Mouse (Mus musculus) midbrain, embryonic 14.5 days (tissue): Measurements from ENCODE around the gene Ferd3l. TPM values are rescaled to one million over a fixed set of nuclear protein-coding genes. Genes with fewer than 3 reads are reported as not detected.

Source experiments
- ATAC-seq: fragments of 200-750 bp; cut with Nextera tagmentation; 2 replicates; pipeline ENCODE4 v1.8.0; 2017; ENCODE audit warnings: moderate number of reproducible peaks, moderate library complexity; ENCODE audit not compliant: low FRiP score, low TSS enrichment
- DNase-seq: peaks from one replicate; pipeline ENCODE4 v3.0.0-alpha.2; 2015
- H3K27ac ChIP-seq: fragments of 300-500 bp; sonication (generic); replicated peaks from 2 replicates; pipeline ENCODE4 v1.5.1; 2014; ENCODE audit warnings: mild to moderate bottlenecking, low read depth, low read length, moderate library complexity
- H3K27me3 ChIP-seq: fragments of 300-500 bp; sonication (generic); 2 replicates; pipeline ENCODE4 v1.6.1; 2014; ENCODE audit warnings: low read length, control low read depth, mixed read lengths; ENCODE audit not compliant: control insufficient read depth, insufficient read depth
- H3K36me3 ChIP-seq: fragments of 300-500 bp; sonication (generic); 2 replicates; pipeline ENCODE4 v1.6.1; 2014; ENCODE audit warnings: low read length, control low read depth; ENCODE audit not compliant: control insufficient read depth, insufficient read depth
- H3K4me1 ChIP-seq: fragments of 300-500 bp; sonication (generic); 2 replicates; pipeline ENCODE4 v1.6.1; 2014; ENCODE audit warnings: mild to moderate bottlenecking, antibody characterized with exemption, low read length, control low read depth; ENCODE audit not compliant: control insufficient read depth, insufficient read depth
- H3K4me2 ChIP-seq: fragments of 300-500 bp; sonication (generic); 2 replicates; pipeline ENCODE4 v1.6.1; 2014; ENCODE audit warnings: mild to moderate bottlenecking, low read length, moderate library complexity
- H3K4me3 ChIP-seq: fragments of 300-500 bp; sonication (generic); replicated peaks from 2 replicates; pipeline ENCODE4 v1.5.1; 2014; ENCODE audit warnings: low read depth, low read length
- H3K9ac ChIP-seq: fragments of 300-500 bp; sonication (generic); replicated peaks from 2 replicates; pipeline ENCODE4 v1.6.1; 2014; ENCODE audit warnings: mild to moderate bottlenecking, low read length, moderate library complexity
- H3K9me3 ChIP-seq: fragments of 300-500 bp; sonication (generic); 2 replicates; pipeline ENCODE4 v1.6.1; 2016; ENCODE audit warnings: low read length, control low read depth, mixed read lengths; ENCODE audit not compliant: control insufficient read depth
- WGBS: fragments of 180-500 bp; shearing (Covaris S2); extraction: QIAGEN DNeasy Blood & Tissue Kit; methylation state at CpG from one replicate; pipeline ENCODE4 v1.1.7; 2014; 5-methylcytosine and 5-hydroxymethylcytosine counted together
- polyA plus RNA-seq: library from polyadenylated mRNA; unstranded; fragments of >200 nt; fragmentation: Nextera tagmentation; extraction: Ambion mirVana; gene quantifications from 2 replicates; pipeline ENCODE4 v1.2.1, GENCODE M21; 2014

Gene Ferd3l
- 0.41 and 1.7 TPM in 2 replicates for polyA plus RNA-seq

DNA sequence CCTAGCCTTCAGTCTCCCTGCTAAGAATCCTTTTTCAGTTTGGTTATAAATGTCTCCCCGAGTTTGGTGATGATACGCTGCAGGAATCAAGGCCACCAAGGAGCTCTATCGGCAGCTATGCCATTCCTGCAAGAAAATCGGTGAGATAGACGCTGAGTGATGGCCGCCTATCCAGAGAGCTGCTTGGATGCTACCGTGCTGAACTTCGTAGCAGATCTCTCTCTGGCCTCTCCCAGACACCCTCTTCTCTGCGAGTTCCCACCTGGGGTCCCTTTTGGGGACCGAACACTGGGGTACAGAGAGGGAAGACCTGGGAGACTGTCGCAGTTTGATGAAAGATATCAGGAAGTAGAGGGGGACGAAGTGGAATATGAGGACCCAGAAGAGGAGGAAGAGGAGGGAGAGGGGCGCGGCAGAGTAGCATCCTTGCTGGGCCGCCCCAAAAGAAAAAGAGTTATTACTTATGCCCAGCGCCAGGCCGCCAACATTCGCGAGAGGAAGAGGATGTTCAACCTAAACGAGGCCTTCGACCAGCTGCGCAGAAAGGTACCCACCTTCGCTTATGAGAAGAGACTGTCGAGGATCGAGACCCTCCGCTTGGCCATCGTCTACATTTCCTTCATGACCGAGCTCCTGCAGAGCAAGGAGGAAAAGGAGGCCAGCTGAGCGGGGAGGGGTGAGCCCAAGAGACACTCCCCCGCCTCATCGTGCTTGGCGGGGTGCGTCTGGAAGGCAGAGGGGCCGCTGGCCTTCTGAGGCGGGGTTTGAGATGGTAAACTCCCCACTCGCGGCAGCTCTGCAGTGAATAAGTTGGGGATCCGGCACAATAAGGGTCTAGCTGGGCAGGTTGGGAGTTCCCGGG, at the start of gene Ferd3l:
Gene Ferd3l, plus strand, starts transcription at position 95 of the 862 bp plus-strand sequence.
- H3K27me3 ChIP-seq, result peaks cover 16% of the 10 kb centered on the region
- H3K4me2 ChIP-seq, result peak within 1 kb of the TSS; percentile 55
- H3K27ac ChIP-seq, result no peak within 1 kb of the TSS
- H3K4me1 ChIP-seq, result peaks cover 15% of the 10 kb centered on the region
- no peak within 1 kb of the TSS; the same call in 1 of the 2 replicates for H3K9ac ChIP-seq
- peak within 1 kb of the TSS; percentile 32 for H3K4me3 ChIP-seq
- H3K9me3 ChIP-seq, result no peaks in the 10 kb centered on the region
- H3K36me3 ChIP-seq, result no peaks in the 10 kb centered on the region
- ATAC-seq (0 out of 2 replicates have a peak, but pooled peaks have one; percentile 46), DNase-seq (peak; percentile 53)
- 2% methylated on average over 39 of the region's 39 CpGs for WGBS

DNA sequence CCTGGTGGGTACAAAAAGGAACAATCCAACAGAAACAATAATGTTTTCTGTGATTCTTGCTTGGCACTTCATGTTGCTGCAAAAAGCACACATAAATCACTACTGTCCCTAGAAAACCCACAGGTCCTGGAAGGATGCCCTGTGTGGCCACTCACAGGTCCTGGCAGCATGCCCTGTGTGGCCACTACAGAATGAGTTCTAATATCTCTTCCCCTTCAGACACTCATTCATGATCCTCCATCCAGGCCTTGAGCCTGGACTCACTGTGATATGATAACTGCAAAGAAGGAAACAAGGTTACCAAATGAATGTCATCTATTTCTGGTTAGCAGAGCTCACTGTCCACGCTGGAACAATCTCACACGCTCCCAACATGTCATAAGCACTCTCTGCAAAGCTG, 34.3 kb upstream of the Ferd3l start:
- Histone ChIP-seq H3K9me3 (no peaks in the 10 kb centered on the region), H3K4me2 (no peak overlapping the region), H3K36me3 (no peaks in the 10 kb centered on the region), H3K4me1 (no peaks in the 10 kb centered on the region), H3K27me3 (no peaks in the 10 kb centered on the region), H3K4me3 (no peak overlapping the region), H3K27ac (no peak overlapping the region), H3K9ac (no peak overlapping the region)
- DNase-seq, result peak; percentile 2
- 83% methylated on average over 2 of the region's 2 CpGs for WGBS
- ATAC-seq, result no peak

DNA sequence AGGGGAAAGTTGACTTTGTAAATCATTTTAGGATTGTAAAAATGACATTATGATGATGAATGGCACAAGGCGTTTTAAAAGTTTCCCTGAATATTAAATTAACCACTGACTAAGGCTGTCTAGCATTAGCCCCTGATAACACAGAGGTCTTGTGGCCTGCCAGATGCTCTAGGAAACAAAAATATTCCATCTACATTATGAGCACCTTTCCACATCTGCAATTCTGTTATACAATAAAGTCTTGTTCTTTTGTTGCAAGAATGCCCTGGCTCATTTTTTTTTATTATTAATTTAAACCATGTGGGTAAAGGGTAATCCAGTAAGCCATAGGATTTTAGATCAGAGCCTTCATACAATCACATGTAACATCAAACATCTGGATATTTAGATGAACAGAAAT, 33.6 kb upstream of the Ferd3l start:
- Histone ChIP-seq H3K27ac (no peak overlapping the region), H3K9ac (no peak overlapping the region), H3K4me3 (no peak overlapping the region), H3K27me3 (no peaks in the 10 kb centered on the region), H3K4me2 (no peak overlapping the region), H3K36me3 (no peaks in the 10 kb centered on the region), H3K4me1 (no peaks in the 10 kb centered on the region), H3K9me3 (no peaks in the 10 kb centered on the region)
- DNase-seq, result no peak
- WGBS, result 91% methylated on average over 1 of the region's 1 CpGs
- no peak for ATAC-seq

DNA sequence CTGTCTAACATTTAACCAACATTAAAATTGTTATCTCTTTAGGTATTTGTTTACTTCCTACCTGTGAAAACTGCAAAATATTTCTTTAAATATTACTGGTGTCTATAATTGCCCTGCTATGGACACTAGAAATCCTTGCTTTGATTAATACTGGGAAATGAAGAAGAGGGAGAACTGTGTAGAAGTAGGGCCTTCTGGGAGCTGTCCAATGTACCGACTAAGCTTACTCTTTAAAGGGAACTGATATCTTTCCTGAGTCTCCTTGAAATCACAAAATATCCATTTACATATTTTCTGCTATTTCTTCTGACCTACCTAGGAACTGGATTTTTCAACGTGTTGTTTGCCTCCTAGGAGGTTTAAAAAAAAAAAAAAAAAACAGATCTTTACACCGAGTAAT, 1.5 kb upstream of the Ferd3l start:
- H3K4me2 ChIP-seq, result no peak overlapping the region
- H3K9ac ChIP-seq, result no peak overlapping the region
- H3K36me3 ChIP-seq, result no peaks in the 10 kb centered on the region
- peaks cover 15% of the 10 kb centered on the region for H3K4me1 ChIP-seq
- no peak overlapping the region for H3K27ac ChIP-seq
- H3K27me3 ChIP-seq, result peaks cover 16% of the 10 kb centered on the region
- H3K4me3 ChIP-seq, result no peak overlapping the region
- no peak for ATAC-seq
- 12% methylated on average over 3 of the region's 3 CpGs for WGBS
- no peaks in the 10 kb centered on the region for H3K9me3 ChIP-seq
- peak; percentile 10 for DNase-seq

DNA sequence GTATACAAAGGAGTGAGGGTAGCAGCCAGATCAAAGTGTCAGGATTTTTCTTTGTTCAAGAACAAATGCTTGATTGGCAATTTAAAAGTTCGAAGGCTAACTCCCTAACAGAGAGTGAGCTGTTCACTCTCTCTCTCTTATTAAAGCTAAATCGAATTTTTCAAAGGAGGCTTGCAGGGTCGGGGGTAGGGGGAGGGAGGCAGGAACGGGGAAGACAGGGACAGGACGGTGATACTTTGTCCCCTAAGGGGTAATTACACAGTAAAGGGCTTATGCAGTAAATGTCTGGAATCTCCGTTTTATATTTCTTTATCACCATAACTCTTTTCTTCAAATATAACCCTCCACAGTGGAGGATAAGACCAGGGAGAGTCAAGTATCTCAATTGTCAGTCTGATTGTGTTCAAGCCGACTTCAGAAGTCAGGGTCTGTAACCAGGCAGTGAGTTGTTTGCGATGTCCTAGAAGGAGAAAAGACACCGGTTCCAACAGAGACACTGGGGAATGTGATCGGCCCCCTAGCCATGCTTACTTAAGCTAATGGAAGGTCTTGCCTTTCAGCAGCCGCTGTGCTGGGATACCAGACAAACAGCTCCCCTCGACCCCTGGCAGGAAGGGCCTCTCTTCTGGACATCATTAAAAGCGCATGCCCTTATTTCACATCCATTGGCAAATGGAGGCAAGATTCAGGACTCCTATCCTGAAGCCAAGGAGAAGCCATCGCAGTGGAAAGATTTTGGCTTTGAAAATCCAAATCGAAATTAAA, 709 bp upstream of the Ferd3l start:
- H3K27ac ChIP-seq, result no peak overlapping the region
- peak overlapping the region; percentile 32 for H3K4me3 ChIP-seq
- peaks cover 15% of the 10 kb centered on the region for H3K4me1 ChIP-seq
- peak overlapping the region; percentile 55 for H3K4me2 ChIP-seq
- H3K27me3 ChIP-seq, result peaks cover 16% of the 10 kb centered on the region
- no peak overlapping the region for H3K9ac ChIP-seq
- DNase-seq, result peak; percentile 47
- H3K36me3 ChIP-seq, result no peaks in the 10 kb centered on the region
- 1% methylated on average over 15 of the region's 15 CpGs for WGBS
- no peaks in the 10 kb centered on the region for H3K9me3 ChIP-seq
- no peak for ATAC-seq

DNA sequence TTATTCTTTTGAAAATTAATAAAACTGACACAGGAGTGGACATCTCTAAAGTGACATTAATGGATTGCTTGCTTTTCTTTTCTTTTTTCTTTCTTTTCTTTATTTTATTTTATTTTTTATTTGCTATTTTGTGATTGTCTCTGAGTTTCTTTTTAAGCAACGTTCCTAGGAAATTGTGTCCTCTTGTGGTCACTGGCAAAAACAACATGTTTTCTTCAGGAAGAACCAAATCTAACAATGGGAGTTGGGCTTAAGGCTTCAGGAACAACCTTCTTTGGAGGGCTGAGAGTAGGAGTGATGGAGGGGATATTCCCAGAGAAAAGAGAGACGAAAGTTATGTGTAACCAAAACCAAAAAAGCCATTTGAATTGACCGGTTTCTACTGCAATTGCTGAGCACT, 24.6 kb downstream of the Ferd3l start:
- Histone ChIP-seq H3K4me1 (no peaks in the 10 kb centered on the region), H3K27ac (no peak overlapping the region), H3K36me3 (no peaks in the 10 kb centered on the region), H3K9me3 (no peaks in the 10 kb centered on the region), H3K9ac (no peak overlapping the region), H3K27me3 (peaks cover 48% of the 10 kb centered on the region), H3K4me2 (no peak overlapping the region), H3K4me3 (no peak overlapping the region)
- ATAC-seq, result no peak
- 4% methylated on average over 3 of the region's 3 CpGs for WGBS
- DNase-seq, result peak; percentile 56

DNA sequence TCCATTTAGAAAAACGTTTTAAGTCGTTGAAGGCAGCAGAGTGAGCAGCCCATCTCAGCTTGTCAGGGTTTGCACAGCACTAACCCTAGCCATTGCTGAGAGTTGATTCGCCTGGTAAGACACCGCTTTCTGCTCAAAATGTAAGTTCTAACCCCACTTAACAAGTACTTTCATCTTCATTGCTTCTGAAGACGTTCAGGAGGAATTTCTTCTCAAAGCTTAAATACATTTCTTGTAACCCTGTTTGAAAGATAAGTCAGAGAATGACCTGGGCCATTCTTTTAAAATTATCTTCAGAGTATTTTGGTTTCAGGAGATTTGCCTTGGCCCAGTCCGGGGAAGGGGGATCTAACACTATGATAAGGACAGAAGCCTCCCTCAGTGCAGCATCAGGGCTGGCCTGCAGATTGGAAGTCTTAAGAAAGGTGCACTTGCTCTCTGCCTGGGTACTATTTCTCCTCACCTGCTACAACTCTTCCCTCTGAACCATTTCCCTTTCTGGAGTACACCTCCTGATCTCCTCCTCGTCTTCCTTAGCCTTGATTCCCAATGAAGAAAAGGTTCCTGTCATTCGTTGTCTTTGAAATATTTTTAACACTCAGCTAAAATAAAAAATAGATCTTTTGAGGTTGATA, 26.8 kb downstream of the Ferd3l start:
- no peak overlapping the region for H3K4me2 ChIP-seq
- peak; percentile 47 for DNase-seq
- no peak for ATAC-seq
- 0 out of 2 replicates have a peak, but pooled peaks cover 4% of the 10 kb centered on the region for H3K4me1 ChIP-seq
- no peak overlapping the region for H3K4me3 ChIP-seq
- H3K36me3 ChIP-seq, result no peaks in the 10 kb centered on the region
- H3K9ac ChIP-seq, result no peak overlapping the region
- no peaks in the 10 kb centered on the region for H3K9me3 ChIP-seq
- H3K27me3 ChIP-seq, result peaks cover 63% of the 10 kb centered on the region
- WGBS, result 7% methylated on average over 8 of the region's 8 CpGs
- H3K27ac ChIP-seq, result no peak overlapping the region

DNA sequence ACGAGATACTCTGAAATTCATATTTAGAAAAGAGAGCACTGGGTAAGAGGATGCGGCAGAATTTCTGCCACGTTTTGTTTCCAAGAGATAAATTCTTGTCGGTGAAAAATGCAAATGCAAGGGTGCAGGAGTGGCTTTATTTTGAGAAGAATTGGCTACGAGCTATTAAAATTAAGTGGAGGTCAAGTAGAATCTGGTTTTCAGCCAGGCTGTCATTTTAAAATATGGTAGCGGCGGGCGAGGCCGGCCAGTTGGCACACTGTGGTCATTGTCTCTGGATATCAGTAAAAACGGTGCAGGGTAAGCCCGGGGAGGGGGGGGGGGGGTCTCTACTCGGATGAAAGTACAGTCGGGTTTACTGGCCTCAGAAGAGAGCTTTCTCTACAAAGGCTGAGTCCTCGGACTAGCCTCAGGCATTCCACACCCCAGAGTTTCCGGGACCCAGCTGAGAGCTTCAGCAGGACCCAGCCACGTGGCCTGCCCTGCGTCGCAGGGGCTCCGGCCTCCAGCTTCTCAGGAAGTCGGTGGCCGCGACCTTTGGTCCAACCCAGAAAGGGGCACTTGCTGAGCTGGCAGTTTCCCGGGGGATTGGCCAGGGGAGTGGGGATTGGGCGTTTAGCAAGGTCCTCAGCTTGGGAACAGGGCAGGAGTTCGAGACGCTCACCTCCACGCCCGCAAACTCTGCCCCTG, 27.5 kb downstream of the Ferd3l start:
- Histone ChIP-seq H3K4me1 (0 out of 2 replicates have a peak, but pooled peaks cover 4% of the 10 kb centered on the region), H3K4me2 (peak overlapping the region; percentile 15; the same call in 1 of the 2 replicates), H3K36me3 (no peaks in the 10 kb centered on the region), H3K4me3 (no peak overlapping the region), H3K27ac (no peak overlapping the region), H3K27me3 (peaks cover 68% of the 10 kb centered on the region), H3K9ac (no peak overlapping the region), H3K9me3 (no peaks in the 10 kb centered on the region)
- WGBS, result 2% methylated on average over 28 of the region's 28 CpGs
- DNase-seq (peak; percentile 52), ATAC-seq (no peak)
